Mouse (Mus musculus): ENCODE measurements around the gene 2310057N15Rik. TPM values are rescaled to one million over a fixed set of nuclear protein-coding genes. Genes with fewer than 3 reads are reported as not detected.
"Not testable (repeated sequence)": the region's sequence is repeated elsewhere in the genome, so short reads cannot be mapped to it uniquely, and the experiment has no call there.

The 2310057N15Rik gene
- not detected in 2 replicates for polyA plus RNA-seq (2015; fragmentation: Nextera tagmentation; extraction: Ambion mirVana)

- Histone ChIP-seq H3K27ac (no peak within 1 kb of the TSS), H3K27me3 (no peaks in the 10 kb centered on the region), H3K4me1 (no peaks in the 10 kb centered on the region), H3K4me3 (replicated peaks) (no peak within 1 kb of the TSS), H3K4me2 (no peak within 1 kb of the TSS), H3K9ac (no peak within 1 kb of the TSS), H3K9me3 (replicated peaks) (no peaks in the 10 kb centered on the region), H3K36me3 (no peaks in the 10 kb centered on the region)
- WGBS: 93% methylated on average over 2 of the region's 2 CpGs
- ATAC-seq (replicated peaks; ENCODE audit: low FRiP score): no peak
Observed at GRCm38 (mm10) chr16:88774106-88774505, at the start of gene 2310057N15Rik. TSS of gene 2310057N15Rik (minus strand) at chr16:88774206.

GRCm38 (mm10) chr16:88823736-88824135 is 49.7 kb upstream of the 2310057N15Rik start:
- H3K4me1 ChIP-seq: no peaks in the 10 kb centered on the region
- H3K9me3 ChIP-seq (replicated peaks): no peaks in the 10 kb centered on the region
- H3K36me3 ChIP-seq: no peaks in the 10 kb centered on the region
- no peak for ATAC-seq (replicated peaks; ENCODE audit: low FRiP score)
- no peak overlapping the region for H3K4me3 ChIP-seq (replicated peaks)
- no peak overlapping the region for H3K27ac ChIP-seq
- H3K4me2 ChIP-seq: no peak overlapping the region
- no peak overlapping the region for H3K9ac ChIP-seq
- 81% methylated on average over 3 of the region's 3 CpGs for WGBS
- no peaks in the 10 kb centered on the region for H3K27me3 ChIP-seq

- WGBS: 85% methylated on average over 3 of the region's 3 CpGs
- H3K4me3 ChIP-seq (replicated peaks): no peak within 1 kb of the TSS
- no peaks in the 10 kb centered on the region for H3K9me3 ChIP-seq (replicated peaks)
Observed at GRCm38 (mm10) chr16:88820066-88820465, 46.1 kb upstream of the 2310057N15Rik start, which contains the start of gene Krtap15. TSS of gene Krtap15 (plus strand) at chr16:88820215.

GRCm38 (mm10) chr16:88811827-88812226 is 37.8 kb upstream of the 2310057N15Rik start, which contains the start of gene Gm20741:
TSS of gene Gm20741 (minus strand) at chr16:88812220.
- 81% methylated on average over 2 of the region's 2 CpGs for WGBS
- H3K36me3 ChIP-seq: no peaks in the 10 kb centered on the region
- ATAC-seq (replicated peaks; ENCODE audit: low FRiP score): no peak
- no peak within 1 kb of the TSS for H3K27ac ChIP-seq
- H3K9me3 ChIP-seq (replicated peaks): no peaks in the 10 kb centered on the region
- no peak within 1 kb of the TSS for H3K4me2 ChIP-seq
- no peaks in the 10 kb centered on the region for H3K4me1 ChIP-seq
- H3K9ac ChIP-seq: no peak within 1 kb of the TSS
- no peak within 1 kb of the TSS for H3K4me3 ChIP-seq (replicated peaks)
- H3K27me3 ChIP-seq: no peaks in the 10 kb centered on the region

More at GRCm38 (mm10) chr16:88820066-88820465, 46.1 kb upstream of the 2310057N15Rik start, which contains the start of gene Krtap15:
- Histone ChIP-seq H3K36me3 (no peaks in the 10 kb centered on the region), H3K4me2 (no peak within 1 kb of the TSS), H3K27ac (no peak within 1 kb of the TSS), H3K9ac (no peak within 1 kb of the TSS), H3K27me3 (no peaks in the 10 kb centered on the region), H3K4me1 (no peaks in the 10 kb centered on the region)
- ATAC-seq (replicated peaks; ENCODE audit: low FRiP score): no peak

GRCm38 (mm10) chr16:88786786-88787185 is 12.8 kb upstream of the 2310057N15Rik start:
- H3K4me2 ChIP-seq: no peak overlapping the region
- H3K9ac ChIP-seq: no peak overlapping the region
- 80% methylated on average over 2 of the region's 2 CpGs for WGBS
- H3K27me3 ChIP-seq: no peaks in the 10 kb centered on the region
- no peak for ATAC-seq (replicated peaks; ENCODE audit: low FRiP score)
- H3K4me3 ChIP-seq (replicated peaks): no peak overlapping the region
- no peaks in the 10 kb centered on the region for H3K9me3 ChIP-seq (replicated peaks)
- no peak overlapping the region for H3K27ac ChIP-seq
- H3K4me1 ChIP-seq: no peaks in the 10 kb centered on the region
- no peaks in the 10 kb centered on the region for H3K36me3 ChIP-seq

- Histone ChIP-seq H3K36me3 (no peaks in the 10 kb centered on the region), H3K27me3 (no peaks in the 10 kb centered on the region), H3K4me3 (replicated peaks) (no peak within 1 kb of the TSS), H3K4me2 (no peak within 1 kb of the TSS), H3K27ac (no peak within 1 kb of the TSS), H3K4me1 (no peaks in the 10 kb centered on the region), H3K9ac (no peak within 1 kb of the TSS), H3K9me3 (replicated peaks) (no peaks in the 10 kb centered on the region)
- WGBS: 90% methylated on average over 6 of the region's 6 CpGs
- ATAC-seq (replicated peaks; ENCODE audit: low FRiP score): no peak
Observed at GRCm38 (mm10) chr16:88777596-88777995, 3.6 kb upstream of the 2310057N15Rik start, which contains the start of gene Gm5965. TSS of gene Gm5965 (plus strand) at chr16:88777896.

- ATAC-seq (replicated peaks; ENCODE audit: low FRiP score); H3K36me3 ChIP-seq; H3K4me1 ChIP-seq; H3K9ac ChIP-seq; H3K27me3 ChIP-seq; H3K4me3 ChIP-seq (replicated peaks); H3K9me3 ChIP-seq (replicated peaks); H3K4me2 ChIP-seq; H3K27ac ChIP-seq: not testable (repeated sequence)
- 89% methylated on average over 3 of the region's 3 CpGs for WGBS
Observed at GRCm38 (mm10) chr16:88758547-88758946, 15.5 kb downstream of the 2310057N15Rik start, which contains the start of gene 2310034C09Rik. TSS of gene 2310034C09Rik (plus strand) at chr16:88758847.

- WGBS: 76% methylated on average over 3 of the region's 3 CpGs
- H3K27me3 ChIP-seq; H3K4me2 ChIP-seq; H3K9me3 ChIP-seq (replicated peaks); H3K36me3 ChIP-seq; H3K27ac ChIP-seq; H3K9ac ChIP-seq; H3K4me3 ChIP-seq (replicated peaks); H3K4me1 ChIP-seq; ATAC-seq (replicated peaks; ENCODE audit: low FRiP score): not testable (repeated sequence)
Observed at GRCm38 (mm10) chr16:88751535-88751934, 22.5 kb downstream of the 2310057N15Rik start, which contains the start of gene Krtap13. TSS of gene Krtap13 (minus strand) at chr16:88751635.

- no peak overlapping the region for H3K27ac ChIP-seq
- WGBS: 56% methylated on average over 4 of the region's 4 CpGs
- H3K4me3 ChIP-seq (replicated peaks): no peak overlapping the region
- H3K9me3 ChIP-seq (replicated peaks): no peaks in the 10 kb centered on the region
- no peaks in the 10 kb centered on the region for H3K27me3 ChIP-seq
- H3K9ac ChIP-seq: no peak overlapping the region
- H3K4me2 ChIP-seq: no peak overlapping the region
- H3K4me1 ChIP-seq: no peaks in the 10 kb centered on the region
- H3K36me3 ChIP-seq: no peaks in the 10 kb centered on the region
- no peak for ATAC-seq (replicated peaks; ENCODE audit: low FRiP score)
Observed at GRCm38 (mm10) chr16:88747943-88748342, 26.1 kb downstream of the 2310057N15Rik start.

GRCm38 (mm10) chr16:88744750-88745340 is 29.2 kb downstream of the 2310057N15Rik start:
- H3K27me3 ChIP-seq: no peaks in the 10 kb centered on the region
- no peak overlapping the region for H3K4me2 ChIP-seq
- no peaks in the 10 kb centered on the region for H3K36me3 ChIP-seq
- H3K4me3 ChIP-seq (replicated peaks): no peak overlapping the region
- 52% methylated on average over 4 of the region's 4 CpGs for WGBS
- ATAC-seq (replicated peaks; ENCODE audit: low FRiP score): 0 out of 2 replicates have a peak, but pooled peaks have one; percentile 43
- H3K9me3 ChIP-seq (replicated peaks): no peaks in the 10 kb centered on the region
- H3K9ac ChIP-seq: no peak overlapping the region
- no peaks in the 10 kb centered on the region for H3K4me1 ChIP-seq
- no peak overlapping the region for H3K27ac ChIP-seq

- Histone ChIP-seq H3K4me2 (no peak overlapping the region), H3K27me3 (no peaks in the 10 kb centered on the region), H3K4me3 (replicated peaks) (no peak overlapping the region), H3K27ac (no peak overlapping the region), H3K4me1 (no peaks in the 10 kb centered on the region), H3K9me3 (replicated peaks) (no peaks in the 10 kb centered on the region), H3K9ac (no peak overlapping the region), H3K36me3 (no peaks in the 10 kb centered on the region)
- no peak for ATAC-seq (replicated peaks; ENCODE audit: low FRiP score)
- 77% methylated on average over 2 of the region's 2 CpGs for WGBS
Observed at GRCm38 (mm10) chr16:88735391-88735790, 38.6 kb downstream of the 2310057N15Rik start.

GRCm38 (mm10) chr16:88728812-88729275 is 45.2 kb downstream of the 2310057N15Rik start, which contains the start of gene Krtap13-1:
TSS of gene Krtap13-1 (plus strand) at chr16:88728862.
- no peak for ATAC-seq (replicated peaks; ENCODE audit: low FRiP score)
- 82% methylated on average over 4 of the region's 4 CpGs for WGBS
- no peak within 1 kb of the TSS for H3K9ac ChIP-seq

More at GRCm38 (mm10) chr16:88728812-88729275, 45.2 kb downstream of the 2310057N15Rik start, which contains the start of gene Krtap13-1:
- Histone ChIP-seq H3K36me3 (no peaks in the 10 kb centered on the region), H3K4me3 (replicated peaks) (no peak within 1 kb of the TSS), H3K4me1 (no peaks in the 10 kb centered on the region), H3K9me3 (replicated peaks) (no peaks in the 10 kb centered on the region), H3K27ac (no peak within 1 kb of the TSS), H3K4me2 (no peak within 1 kb of the TSS), H3K27me3 (no peaks in the 10 kb centered on the region)
